ENCODE assay signal across 8 mouse cellular contexts in genomic region chr10:37337172-37337620, GRCm38 (mm10).
DNase-seq lines count a peak whose midpoint lies in the region; ATAC-seq lines count a peak whose summit lies in the region.

No protein-coding gene starts in this region.

- H3K27me3 ChIP-seq in heart, embryonic 12.5 days (replicated peaks) = no peaks in the 10 kb centered on the region
- H3K27me3 ChIP-seq in lung, embryonic 15.5 days = no peaks in the 10 kb centered on the region

- no peak overlapping the region for H3K4me3 ChIP-seq in heart, embryonic 12.5 days
- no peak overlapping the region for H3K4me3 ChIP-seq in lung, embryonic 15.5 days

- peaks cover 10% of the 10 kb centered on the region for H3K4me1 ChIP-seq in heart, embryonic 12.5 days (replicated peaks)
- no peaks in the 10 kb centered on the region for H3K4me1 ChIP-seq in lung, embryonic 15.5 days

- H3K9ac ChIP-seq in heart, embryonic 12.5 days = no peak overlapping the region
- no peak overlapping the region for H3K9ac ChIP-seq in lung, embryonic 15.5 days

- H3K4me2 ChIP-seq in heart, embryonic 12.5 days = no peak overlapping the region
- no peak overlapping the region for H3K4me2 ChIP-seq in lung, embryonic 15.5 days

- peak; percentile 79 for ATAC-seq in heart, embryonic 12.5 days (ENCODE audit: insufficient number of reproducible peaks, low FRiP score)
- no peak for ATAC-seq in lung, embryonic 15.5 days (ENCODE audit: borderline replicate concordance, extremely low read depth, low FRiP score, low TSS enrichment)

- WGBS in heart, embryonic 12.5 days = 19% methylated on average over 3 of the region's 3 CpGs
- 13% methylated on average over 3 of the region's 3 CpGs for WGBS in lung, embryonic 15.5 days

- peak; percentile 57 to 78 for DNase-seq in heart, adult 18-20 months
- DNase-seq in heart, postnatal 25 days (ENCODE audit: low spot score) = no peak
- DNase-seq in Muller cell, postnatal 12 days (ENCODE audit: inconsistent ontology term) = peak; percentile 92
- DNase-seq in frontal cortex, postnatal 25 days (ENCODE audit: low spot score in 2 of 2) = no peak
- DNase-seq in right cerebral cortex, postnatal 10 days (ENCODE audit: low spot score in 2 of 2) = no peak
- no peak for DNase-seq in gastrocnemius, postnatal 10 days

- peak overlapping the region; percentile 40; the same call in 1 of the 2 replicates for H3K27ac ChIP-seq in heart, embryonic 12.5 days (ENCODE audit: poor library complexity, severe bottlenecking)
- H3K27ac ChIP-seq in lung, embryonic 15.5 days = peak overlapping the region; percentile 31; the same call in 1 of the 2 replicates

- H3K36me3 ChIP-seq in heart, embryonic 12.5 days = no peaks in the 10 kb centered on the region
- H3K36me3 ChIP-seq in lung, embryonic 15.5 days = no peaks in the 10 kb centered on the region

- intact Hi-C loops in heart, postnatal 25 days (cut with DNase I) = loop anchor here (5.0 kb wide), 1 partner anchor 200 kb away; the partner anchor contains the start of gene Marcks

- H3K9me3 ChIP-seq in heart, embryonic 12.5 days (replicated peaks) = no peaks in the 10 kb centered on the region
- H3K9me3 ChIP-seq in lung, embryonic 15.5 days = no peaks in the 10 kb centered on the region

Comparison
In these comparisons a context has a peak if more than half of its experiments do, and no peak if none do; other contexts are left out.
1. DNase-seq: peak in heart, adult 18-20 months (2 of 2) and Muller cell, postnatal 12 days (single experiment); none in heart, postnatal 25 days (single experiment), frontal cortex, postnatal 25 days (0 of 2), right cerebral cortex, postnatal 10 days (0 of 2) and gastrocnemius, postnatal 10 days (single experiment).